ENCODE assay signal across 8 mouse cellular contexts in the genomic region with DNA sequence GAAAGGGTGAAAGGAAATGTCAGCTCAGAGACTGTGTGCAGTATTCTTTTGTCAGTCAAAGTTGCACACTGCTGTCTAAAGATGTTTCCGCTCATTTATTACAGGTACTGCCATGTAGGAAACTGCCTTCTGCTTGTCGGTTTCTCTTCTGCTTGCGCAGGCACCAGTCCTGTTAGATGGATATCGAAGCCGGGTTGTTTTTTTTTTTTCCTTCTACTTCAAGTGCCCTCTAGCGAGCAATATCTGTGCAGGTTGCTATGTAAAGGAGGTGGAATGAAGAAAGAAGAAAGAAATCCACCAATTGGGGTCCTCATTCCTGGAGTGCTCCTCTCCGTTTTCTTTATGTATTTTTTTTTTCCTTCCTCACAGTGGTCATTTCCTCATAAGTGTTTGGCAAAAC. TPM values are rescaled to one million over a fixed set of nuclear protein-coding genes. Genes with fewer than 3 reads are reported as not detected.
DNase-seq lines count a peak whose midpoint lies in the region; ATAC-seq lines count a peak whose summit lies in the region.

No protein-coding gene starts in this region.

- 24% methylated on average over 7 of the region's 7 CpGs for WGBS in limb, embryonic 13.5 days
- WGBS in limb, embryonic 10.5 days, result 38% methylated on average over 7 of the region's 7 CpGs
- WGBS in embryonic facial prominence, embryonic 14.5 days, result 28% methylated on average over 7 of the region's 7 CpGs
- WGBS in neural tube, embryonic 13.5 days, result 19% methylated on average over 7 of the region's 7 CpGs

- no peaks in the 10 kb centered on the region for H3K9me3 ChIP-seq in limb, embryonic 13.5 days
- H3K9me3 ChIP-seq in limb, embryonic 10.5 days (replicated peaks), result no peaks in the 10 kb centered on the region
- H3K9me3 ChIP-seq in embryonic facial prominence, embryonic 14.5 days (ENCODE audit: control insufficient read depth, low read length), result no peaks in the 10 kb centered on the region
- H3K9me3 ChIP-seq in neural tube, embryonic 13.5 days, result no peaks in the 10 kb centered on the region

- no peaks in the 10 kb centered on the region for H3K36me3 ChIP-seq in limb, embryonic 13.5 days
- H3K36me3 ChIP-seq in limb, embryonic 10.5 days, result no peaks in the 10 kb centered on the region
- no peaks in the 10 kb centered on the region for H3K36me3 ChIP-seq in embryonic facial prominence, embryonic 14.5 days (ENCODE audit: control insufficient read depth, insufficient read depth, low read length)
- no peaks in the 10 kb centered on the region for H3K36me3 ChIP-seq in neural tube, embryonic 13.5 days

- peaks cover 41% of the 10 kb centered on the region for H3K27me3 ChIP-seq in limb, embryonic 13.5 days
- peaks cover 32% of the 10 kb centered on the region for H3K27me3 ChIP-seq in limb, embryonic 10.5 days (ENCODE audit: low read depth, poor library complexity, severe bottlenecking)
- peaks cover 28% of the 10 kb centered on the region for H3K27me3 ChIP-seq in embryonic facial prominence, embryonic 14.5 days (replicated peaks; ENCODE audit: control insufficient read depth, insufficient read depth, low read length)
- peaks cover 8% of the 10 kb centered on the region; the same call in 1 of the 2 replicates for H3K27me3 ChIP-seq in neural tube, embryonic 13.5 days

- peak; percentile 30 for DNase-seq in embryo, embryonic 10 days (ENCODE audit: low spot score)
- DNase-seq in embryo, embryonic 9.5 days (ENCODE audit: extremely low spot score), result no peak
- DNase-seq in limb, embryonic 10.5 days (ENCODE audit: low spot score), result no peak
- DNase-seq in embryonic facial prominence, embryonic 14.5 days (ENCODE audit: low spot score), result peak; percentile 47
- no peak for DNase-seq in B cell, adult 2 months

- H3K9ac ChIP-seq in limb, embryonic 13.5 days, result no peak overlapping the region
- no peak overlapping the region for H3K9ac ChIP-seq in embryonic facial prominence, embryonic 14.5 days (ENCODE audit: low read depth, low read length)
- no peak overlapping the region for H3K9ac ChIP-seq in neural tube, embryonic 13.5 days

- no peak for ATAC-seq in limb, embryonic 13.5 days (ENCODE audit: low FRiP score, low read depth)
- no peak for ATAC-seq in embryonic facial prominence, embryonic 14.5 days (ENCODE audit: low read depth)
- no peak for ATAC-seq in neural tube, embryonic 13.5 days (ENCODE audit: low read depth)
- ATAC-seq in erythroid progenitor cell, adult 5-6 weeks (replicated peaks; ENCODE audit: low FRiP score, poor library complexity, severe bottlenecking), result no peak

- H3K27ac ChIP-seq in limb, embryonic 13.5 days, result no peak overlapping the region
- no peak overlapping the region for H3K27ac ChIP-seq in limb, embryonic 10.5 days
- H3K27ac ChIP-seq in embryonic facial prominence, embryonic 14.5 days (replicated peaks; ENCODE audit: low read depth, low read length), result no peak overlapping the region
- no peak overlapping the region for H3K27ac ChIP-seq in neural tube, embryonic 13.5 days (replicated peaks)

- H3K4me2 ChIP-seq in limb, embryonic 13.5 days (replicated peaks), result peak overlapping the region; percentile 41; the same call in 1 of the 2 replicates
- H3K4me2 ChIP-seq in embryonic facial prominence, embryonic 14.5 days (ENCODE audit: low read depth, low read length), result peak overlapping the region; percentile 27; the same call in 1 of the 2 replicates
- peak overlapping the region; percentile 41 for H3K4me2 ChIP-seq in neural tube, embryonic 13.5 days

- no peak overlapping the region for H3K4me3 ChIP-seq in limb, embryonic 13.5 days
- no peak overlapping the region for H3K4me3 ChIP-seq in limb, embryonic 10.5 days
- H3K4me3 ChIP-seq in embryonic facial prominence, embryonic 14.5 days (ENCODE audit: low read depth, low read length), result no peak overlapping the region
- H3K4me3 ChIP-seq in neural tube, embryonic 13.5 days, result 0 out of 2 replicates have a peak overlapping the region, but pooled peaks have one; percentile 2

- H3K4me1 ChIP-seq in limb, embryonic 13.5 days, result peaks cover 7% of the 10 kb centered on the region
- peaks cover 5% of the 10 kb centered on the region; the same call in 1 of the 2 replicates for H3K4me1 ChIP-seq in limb, embryonic 10.5 days
- no peaks in the 10 kb centered on the region for H3K4me1 ChIP-seq in embryonic facial prominence, embryonic 14.5 days (ENCODE audit: control insufficient read depth, insufficient read depth, low read length)
- peaks cover 13% of the 10 kb centered on the region for H3K4me1 ChIP-seq in neural tube, embryonic 13.5 days (replicated peaks)

RNA-seq across cellular contexts. Expression of a gene that starts 5.2 kb away (rescaled TPM):
- 3.4 and 3.9 TPM in 2 replicates for polyA plus RNA-seq in limb, embryonic 13.5 days (2015; fragmentation: Nextera tagmentation; extraction: Ambion mirVana)
- polyA plus RNA-seq in limb, embryonic 10.5 days (2016; fragmentation: Nextera tagmentation; extraction: Ambion mirVana), result 0.18 and 0.49 TPM in 2 replicates
- polyA plus RNA-seq in embryonic facial prominence, embryonic 14.5 days (2014; fragmentation: Nextera tagmentation; extraction: Ambion mirVana), result 3.3 and 3.4 TPM in 2 replicates
- 30.9 and 37.5 TPM in 2 replicates for polyA plus RNA-seq in neural tube, embryonic 13.5 days (2015; fragmentation: Nextera tagmentation; extraction: Ambion mirVana)
- not detected in 2 replicates for total RNA-seq in erythroid progenitor cell, adult 5-6 weeks (2015; ENCODE audit: low replicate concordance)
- total RNA-seq in erythroid progenitor cell, adult 5-6 weeks (2017; ENCODE audit: low replicate concordance), result not detected in 2 replicates

Comparison
In these comparisons a context has a peak if more than half of its experiments do, and no peak if none do; other contexts are left out.
1. DNase-seq: peak in embryo, embryonic 10 days (single experiment) and embryonic facial prominence, embryonic 14.5 days (single experiment); none in embryo, embryonic 9.5 days (single experiment), limb, embryonic 10.5 days (single experiment) and B cell, adult 2 months (0 of 2).
2. Peak in every context shown above with its lines, with median percentiles within 50 percentile points of each other: H3K4me2 ChIP-seq.